Mouse (Mus musculus) intestine, embryonic 16.5 days (tissue): ENCODE data around the gene Stox2. TPM values are rescaled to one million over a fixed set of nuclear protein-coding genes. Genes with fewer than 3 reads are reported as not detected.

Experiments used
- ATAC-seq: fragments of 200-750 bp; cut with Nextera tagmentation; 2 replicates; pipeline ENCODE4 v1.8.0; 2017; ENCODE audit warnings: moderate TSS enrichment, moderate library complexity
- H3K27ac ChIP-seq: fragments of 300-500 bp; sonication (generic); 2 replicates; pipeline ENCODE4 v1.5.1; 2014; ENCODE audit warnings: mild to moderate bottlenecking, low read length
- H3K27me3 ChIP-seq: fragments of 300-500 bp; sonication (generic); replicated peaks from 2 replicates; pipeline ENCODE4 v1.6.1; 2014; ENCODE audit warnings: low read length, control low read depth, mixed read lengths; ENCODE audit not compliant: control insufficient read depth, insufficient read depth
- H3K36me3 ChIP-seq: fragments of 300-500 bp; sonication (generic); 2 replicates; pipeline ENCODE4 v1.6.1; 2014; ENCODE audit warnings: low read length, control low read depth; ENCODE audit not compliant: control insufficient read depth, insufficient read depth
- H3K4me1 ChIP-seq: fragments of 300-500 bp; sonication (generic); 2 replicates; pipeline ENCODE4 v1.6.1; 2014; ENCODE audit warnings: low read length, control low read depth, mixed read lengths; ENCODE audit not compliant: control insufficient read depth, insufficient read depth
- H3K4me2 ChIP-seq: fragments of 300-500 bp; sonication (generic); 2 replicates; pipeline ENCODE4 v1.6.1; 2014; ENCODE audit warnings: low read depth, low read length, control low read depth
- H3K4me3 ChIP-seq: fragments of 300-500 bp; sonication (generic); 2 replicates; pipeline ENCODE4 v1.5.1; 2014; ENCODE audit warnings: mild to moderate bottlenecking, low read length
- H3K9ac ChIP-seq: fragments of 300-500 bp; sonication (generic); 2 replicates; pipeline ENCODE4 v1.6.1; 2014; ENCODE audit warnings: low read depth, low read length
- H3K9me3 ChIP-seq: fragments of 300-500 bp; sonication (generic); 2 replicates; pipeline ENCODE4 v1.6.1; 2016; ENCODE audit warnings: low read length, control low read depth; ENCODE audit not compliant: control insufficient read depth
- WGBS: fragments of 180-500 bp; shearing (Covaris S2); extraction: QIAGEN DNeasy Blood & Tissue Kit; methylation state at CpG from one replicate; pipeline ENCODE4 v1.1.7; 2014; 5-methylcytosine and 5-hydroxymethylcytosine counted together
- polyA plus RNA-seq: library from polyadenylated mRNA; unstranded; fragments of >200 nt; fragmentation: Nextera tagmentation; extraction: Ambion mirVana; gene quantifications from 2 replicates; pipeline ENCODE4 v1.2.1, GENCODE M21; 2015

Stox2 gene
- polyA plus RNA-seq, 1 experiment from 2014 or later = 4.7 TPM

- 80% methylated on average over 18 of the region's 18 CpGs for WGBS
- Histone ChIP-seq H3K27ac (no peak overlapping the region), H3K4me2 (no peak overlapping the region), H3K9ac (no peak overlapping the region), H3K27me3 (no peaks in the 10 kb centered on the region), H3K4me1 (no peaks in the 10 kb centered on the region), H3K4me3 (no peak overlapping the region), H3K9me3 (no peaks in the 10 kb centered on the region), H3K36me3 (no peaks in the 10 kb centered on the region)
- no peak for ATAC-seq
These were observed 265.0 kb downstream of the Stox2 start for GRCm38 (mm10) chr8:47181032-47181698.

GRCm38 (mm10) chr8:47180181-47180580 is 266.0 kb downstream of the Stox2 start:
- no peaks in the 10 kb centered on the region for H3K36me3 ChIP-seq
- H3K4me1 ChIP-seq = no peaks in the 10 kb centered on the region
- H3K9me3 ChIP-seq = no peaks in the 10 kb centered on the region
- H3K9ac ChIP-seq = no peak overlapping the region
- H3K27me3 ChIP-seq = no peaks in the 10 kb centered on the region
- 63% methylated on average over 5 of the region's 5 CpGs for WGBS
- no peak for ATAC-seq
- H3K4me3 ChIP-seq = no peak overlapping the region
- H3K4me2 ChIP-seq = no peak overlapping the region
- H3K27ac ChIP-seq = no peak overlapping the region

GRCm38 (mm10) chr8:47178785-47179184 is 267.4 kb downstream of the Stox2 start:
- no peaks in the 10 kb centered on the region for H3K27me3 ChIP-seq
- H3K4me3 ChIP-seq = no peak overlapping the region
- no peak overlapping the region for H3K9ac ChIP-seq
- H3K4me1 ChIP-seq = no peaks in the 10 kb centered on the region
- WGBS = 84% methylated on average over 2 of the region's 2 CpGs
- H3K9me3 ChIP-seq = no peaks in the 10 kb centered on the region
- ATAC-seq = no peak
- H3K4me2 ChIP-seq = no peak overlapping the region
- H3K36me3 ChIP-seq = no peaks in the 10 kb centered on the region
- H3K27ac ChIP-seq = no peak overlapping the region

GRCm38 (mm10) chr8:47173823-47174222 is 272.3 kb downstream of the Stox2 start:
- Histone ChIP-seq H3K9ac (no peak overlapping the region), H3K9me3 (no peaks in the 10 kb centered on the region), H3K4me1 (no peaks in the 10 kb centered on the region), H3K4me3 (no peak overlapping the region), H3K36me3 (no peaks in the 10 kb centered on the region), H3K27ac (no peak overlapping the region), H3K27me3 (no peaks in the 10 kb centered on the region), H3K4me2 (no peak overlapping the region)
- 64% methylated on average over 7 of the region's 7 CpGs for WGBS
- ATAC-seq = no peak

GRCm38 (mm10) chr8:47172848-47173247 is 273.3 kb downstream of the Stox2 start:
- Histone ChIP-seq H3K27me3 (no peaks in the 10 kb centered on the region), H3K9ac (no peak overlapping the region), H3K27ac (no peak overlapping the region), H3K4me3 (no peak overlapping the region), H3K36me3 (no peaks in the 10 kb centered on the region), H3K9me3 (no peaks in the 10 kb centered on the region), H3K4me1 (no peaks in the 10 kb centered on the region), H3K4me2 (no peak overlapping the region)
- WGBS = 51% methylated on average over 10 of the region's 10 CpGs
- ATAC-seq = no peak

GRCm38 (mm10) chr8:47160688-47161087 is 285.5 kb downstream of the Stox2 start:
- no peak overlapping the region for H3K27ac ChIP-seq
- no peaks in the 10 kb centered on the region for H3K27me3 ChIP-seq
- 80% methylated on average over 3 of the region's 3 CpGs for WGBS
- no peaks in the 10 kb centered on the region for H3K4me1 ChIP-seq
- ATAC-seq = no peak
- no peaks in the 10 kb centered on the region for H3K36me3 ChIP-seq
- H3K9ac ChIP-seq = no peak overlapping the region
- no peaks in the 10 kb centered on the region for H3K9me3 ChIP-seq
- no peak overlapping the region for H3K4me2 ChIP-seq
- no peak overlapping the region for H3K4me3 ChIP-seq

- ATAC-seq = no peak
- Histone ChIP-seq H3K36me3 (no peaks in the 10 kb centered on the region), H3K4me2 (no peak overlapping the region), H3K4me3 (no peak overlapping the region), H3K4me1 (no peaks in the 10 kb centered on the region), H3K27me3 (no peaks in the 10 kb centered on the region), H3K9me3 (peaks cover 7% of the 10 kb centered on the region), H3K27ac (no peak overlapping the region), H3K9ac (no peak overlapping the region)
- WGBS = 97% methylated on average over 2 of the region's 2 CpGs
These were observed 291.6 kb downstream of the Stox2 start for GRCm38 (mm10) chr8:47154521-47154920.

- WGBS = 91% methylated on average over 7 of the region's 9 CpGs
- ATAC-seq = no peak
- no peak overlapping the region for H3K9ac ChIP-seq
- H3K4me2 ChIP-seq = no peak overlapping the region
- no peaks in the 10 kb centered on the region for H3K9me3 ChIP-seq
- H3K27ac ChIP-seq = no peak overlapping the region
- H3K27me3 ChIP-seq = no peaks in the 10 kb centered on the region
- H3K4me1 ChIP-seq = no peaks in the 10 kb centered on the region
- H3K36me3 ChIP-seq = no peaks in the 10 kb centered on the region
- H3K4me3 ChIP-seq = no peak overlapping the region
These were observed 300.9 kb downstream of the Stox2 start for GRCm38 (mm10) chr8:47145258-47145657.

- 28% methylated on average over 5 of the region's 5 CpGs for WGBS
- ATAC-seq = no peak
- Histone ChIP-seq H3K4me1 (no peaks in the 10 kb centered on the region), H3K36me3 (no peaks in the 10 kb centered on the region), H3K9me3 (no peaks in the 10 kb centered on the region), H3K27ac (no peak overlapping the region), H3K4me2 (peak overlapping the region; percentile 45), H3K4me3 (no peak overlapping the region), H3K9ac (no peak overlapping the region), H3K27me3 (no peaks in the 10 kb centered on the region)
These were observed 310.1 kb downstream of the Stox2 start for GRCm38 (mm10) chr8:47136047-47136446.

GRCm38 (mm10) chr8:47135586-47135985 is 310.6 kb downstream of the Stox2 start:
- Histone ChIP-seq H3K9me3 (no peaks in the 10 kb centered on the region), H3K4me1 (no peaks in the 10 kb centered on the region), H3K4me2 (peak overlapping the region; percentile 45), H3K27ac (no peak overlapping the region), H3K36me3 (no peaks in the 10 kb centered on the region), H3K4me3 (peak overlapping the region; percentile 13), H3K9ac (no peak overlapping the region), H3K27me3 (no peaks in the 10 kb centered on the region)
- WGBS = 15% methylated on average over 9 of the region's 9 CpGs
- ATAC-seq = no peak
